Comparison of ENCODE assay signal across 21 mouse cellular contexts in the genomic region with DNA sequence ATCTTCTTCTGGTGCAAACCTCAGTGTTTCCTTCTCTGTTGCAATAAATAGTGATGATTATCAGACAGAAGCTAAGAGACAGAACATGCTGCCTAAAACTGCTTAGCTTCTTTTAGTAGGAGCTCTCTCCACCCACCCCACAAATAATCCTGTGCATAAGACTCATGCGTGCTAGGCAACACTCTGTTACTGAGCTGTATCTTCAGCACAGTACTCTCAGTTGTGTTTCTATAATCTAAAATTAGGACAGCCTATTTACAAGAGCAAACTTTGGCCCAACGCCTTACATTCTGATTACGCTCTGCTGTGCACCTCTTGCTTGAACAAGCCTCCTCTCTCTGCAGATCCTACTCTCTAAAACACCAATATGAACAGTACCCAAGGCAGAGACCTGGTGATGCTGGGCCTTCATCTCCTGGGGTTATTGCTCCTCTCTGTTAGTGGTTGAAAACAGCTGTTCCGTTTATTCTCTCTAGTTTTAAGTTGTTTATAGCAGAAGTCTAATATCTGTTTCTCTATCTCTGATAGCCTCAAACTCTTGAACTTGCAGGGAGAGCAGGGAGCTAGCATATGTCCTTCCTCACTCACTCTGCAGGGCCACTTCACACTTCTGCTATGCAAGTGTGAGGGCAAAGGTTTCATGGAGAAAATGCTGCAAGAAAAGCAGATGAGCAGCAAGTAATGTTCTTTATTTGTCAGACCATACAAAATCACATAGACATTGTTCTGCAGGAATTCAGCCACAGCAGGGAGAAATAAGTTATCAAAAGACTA.
DNase-seq lines count a peak whose midpoint lies in the region; ATAC-seq and TF ChIP-seq lines count a peak whose summit lies in the region.
"Had no signal": no experiment of that assay in that cellular context is flagged by ENCODE, and none has a peak within 500 bp of the region (broad histone marks: within the 10 kb centered on the region; RNA-seq: fewer than 3 reads in every experiment).

No protein-coding gene starts in this region.

- no peak overlapping the region for H3K4me2 ChIP-seq in forebrain, postnatal 0 days (ENCODE audit: low read depth)
- no peak overlapping the region for H3K4me2 ChIP-seq in lung, embryonic 15.5 days
- no peak overlapping the region for H3K4me2 ChIP-seq in stomach, postnatal 0 days (replicated peaks; ENCODE audit: low read depth)
- H3K4me2 ChIP-seq: embryonic facial prominence, embryonic 15.5 days; heart, embryonic 15.5 days; hindbrain, embryonic 12.5 days; liver, embryonic 13.5 days; stomach, embryonic 15.5 days had no signal

- TF ChIP-seq CTCF in forebrain, postnatal 0 days (IDR thresholded peaks at IDR 0.05; ENCODE audit: low read depth) = no peak
- no peak for TF ChIP-seq CTCF in stomach, postnatal 0 days (IDR thresholded peaks at IDR 0.05; ENCODE audit: low read depth)

- TF ChIP-seq EP300 in stomach, postnatal 0 days (optimal IDR thresholded peaks at IDR 0.05) = no peak

- intact Hi-C loops in left cerebral cortex, postnatal 36 days (cut with DNase I) = no loop called here

- no peak overlapping the region for H3K27ac ChIP-seq in forebrain, postnatal 0 days (ENCODE audit: low read depth, low read length)
- H3K27ac ChIP-seq in forebrain, embryonic 10.5 days = no peak overlapping the region
- peak overlapping the region; percentile 24; the same call in 1 of the 2 replicates for H3K27ac ChIP-seq in lung, embryonic 15.5 days
- H3K27ac ChIP-seq in stomach, postnatal 0 days (replicated peaks) = no peak overlapping the region
- H3K27ac ChIP-seq: embryonic facial prominence, embryonic 15.5 days; heart, embryonic 15.5 days; hindbrain, embryonic 12.5 days; kidney, postnatal 0 days; limb, embryonic 10.5 days; liver, embryonic 13.5 days; stomach, embryonic 15.5 days had no signal

- no peak overlapping the region for H3K9ac ChIP-seq in forebrain, postnatal 0 days
- H3K9ac ChIP-seq in lung, embryonic 15.5 days = no peak overlapping the region
- no peak overlapping the region for H3K9ac ChIP-seq in stomach, postnatal 0 days (ENCODE audit: low read length)
- H3K9ac ChIP-seq: embryonic facial prominence, embryonic 15.5 days; heart, embryonic 15.5 days; hindbrain, embryonic 12.5 days; liver, embryonic 13.5 days; stomach, embryonic 15.5 days had no signal

- no peaks in the 10 kb centered on the region for H3K27me3 ChIP-seq in forebrain, postnatal 0 days (ENCODE audit: insufficient read depth, low read length)
- H3K27me3 ChIP-seq in forebrain, embryonic 10.5 days (ENCODE audit: poor library complexity, severe bottlenecking) = no peaks in the 10 kb centered on the region
- H3K27me3 ChIP-seq in lung, embryonic 15.5 days = no peaks in the 10 kb centered on the region
- no peaks in the 10 kb centered on the region for H3K27me3 ChIP-seq in stomach, postnatal 0 days (ENCODE audit: control insufficient read depth, insufficient read depth, low read length)
- H3K27me3 ChIP-seq: embryonic facial prominence, embryonic 15.5 days; heart, embryonic 15.5 days; hindbrain, embryonic 12.5 days; liver, embryonic 13.5 days; stomach, embryonic 15.5 days had no signal

- H3K9me3 ChIP-seq in forebrain, postnatal 0 days (ENCODE audit: low read length) = no peaks in the 10 kb centered on the region
- H3K9me3 ChIP-seq in forebrain, embryonic 10.5 days = no peaks in the 10 kb centered on the region
- H3K9me3 ChIP-seq in lung, embryonic 15.5 days = no peaks in the 10 kb centered on the region
- no peaks in the 10 kb centered on the region for H3K9me3 ChIP-seq in stomach, postnatal 0 days (ENCODE audit: control insufficient read depth, low read length)
- H3K9me3 ChIP-seq: embryonic facial prominence, embryonic 15.5 days; heart, embryonic 15.5 days; hindbrain, embryonic 12.5 days; limb, embryonic 10.5 days; liver, embryonic 13.5 days; stomach, embryonic 15.5 days had no signal

- WGBS in forebrain, postnatal 0 days = 89% methylated on average over 4 of the region's 4 CpGs
- WGBS in forebrain, embryonic 10.5 days = 95% methylated on average over 4 of the region's 4 CpGs
- 63% methylated on average over 4 of the region's 4 CpGs for WGBS in lung, embryonic 15.5 days
- 81% methylated on average over 4 of the region's 4 CpGs for WGBS in stomach, postnatal 0 days

- no peaks in the 10 kb centered on the region for H3K4me1 ChIP-seq in forebrain, postnatal 0 days (ENCODE audit: insufficient read depth)
- H3K4me1 ChIP-seq in forebrain, embryonic 10.5 days = no peaks in the 10 kb centered on the region
- H3K4me1 ChIP-seq in lung, embryonic 15.5 days = no peaks in the 10 kb centered on the region
- H3K4me1 ChIP-seq in stomach, postnatal 0 days (replicated peaks; ENCODE audit: control insufficient read depth, insufficient read depth) = no peaks in the 10 kb centered on the region
- H3K4me1 ChIP-seq: embryonic facial prominence, embryonic 15.5 days; heart, embryonic 15.5 days; hindbrain, embryonic 12.5 days; limb, embryonic 10.5 days; liver, embryonic 13.5 days; stomach, embryonic 15.5 days had no signal

- no peak for ATAC-seq in forebrain, postnatal 0 days
- peak; percentile 57; the same call in 1 of the 2 replicates for ATAC-seq in lung, embryonic 15.5 days (ENCODE audit: borderline replicate concordance, extremely low read depth, low FRiP score, low TSS enrichment)
- no peak for ATAC-seq in stomach, postnatal 0 days (ENCODE audit: low FRiP score, low TSS enrichment)
- ATAC-seq: forebrain, embryonic 14.5 days; intestine, embryonic 16.5 days had no signal

- peaks cover 6% of the 10 kb centered on the region; the same call in 1 of the 2 replicates for H3K36me3 ChIP-seq in forebrain, postnatal 0 days (ENCODE audit: insufficient read depth)
- peaks cover 5% of the 10 kb centered on the region; the same call in 1 of the 2 replicates for H3K36me3 ChIP-seq in forebrain, embryonic 10.5 days (replicated peaks)
- H3K36me3 ChIP-seq in lung, embryonic 15.5 days = no peaks in the 10 kb centered on the region
- H3K36me3 ChIP-seq in stomach, postnatal 0 days (ENCODE audit: control insufficient read depth, insufficient read depth, low read length) = no peaks in the 10 kb centered on the region
- H3K36me3 ChIP-seq: heart, embryonic 15.5 days; hindbrain, embryonic 12.5 days; limb, embryonic 10.5 days; liver, embryonic 13.5 days; stomach, embryonic 15.5 days had no signal

- no peak overlapping the region for H3K4me3 ChIP-seq in forebrain, postnatal 0 days (ENCODE audit: low read depth, low read length)
- no peak overlapping the region for H3K4me3 ChIP-seq in forebrain, embryonic 10.5 days
- H3K4me3 ChIP-seq in lung, embryonic 15.5 days = no peak overlapping the region
- no peak overlapping the region for H3K4me3 ChIP-seq in stomach, postnatal 0 days (ENCODE audit: low read depth, low read length)
- H3K4me3 ChIP-seq: embryonic facial prominence, embryonic 15.5 days; heart, embryonic 15.5 days; hindbrain, embryonic 12.5 days; limb, embryonic 10.5 days; liver, embryonic 13.5 days; stomach, embryonic 15.5 days had no signal

- peak; percentile 8 for DNase-seq in forebrain, postnatal 0 days
- no peak for DNase-seq in forebrain, embryonic 10.5 days (ENCODE audit: extremely low spot score, low spot score)
- DNase-seq in lung, adult 18-20 months = no peak
- DNase-seq in layer of hippocampus, adult 9-10 months (ENCODE audit: low spot score) = peak; percentile 61
- peak; percentile 48 to 49 for DNase-seq in left cerebral cortex, postnatal 36 days (ENCODE audit: low spot score in 2 of 2)
- DNase-seq in stomach, postnatal 0 days (ENCODE audit: low spot score) = no peak
- DNase-seq in cerebellum, adult 11 months = no peak
- DNase-seq: adrenal gland, adult 8-10 months; cerebellum, adult 8-10 months; liver, embryonic 13.5 days; midbrain, embryonic 14.5 days; thymus, postnatal 4 days had no signal

Comparison
In these comparisons a context has a peak if more than half of its experiments do, and no peak if none do; other contexts are left out.
1. DNase-seq: peak in forebrain, postnatal 0 days (single experiment), layer of hippocampus, adult 9-10 months (single experiment) and left cerebral cortex, postnatal 36 days (2 of 2); none in forebrain, embryonic 10.5 days (single experiment), lung, adult 18-20 months (0 of 2), stomach, postnatal 0 days (single experiment) and cerebellum, adult 11 months (single experiment).